Mouse (Mus musculus): ENCODE data around the gene Sik2.

Gene Sik2

GRCm38 (mm10) chr9:51008841-51009655 lies at the start of gene Sik2:
TSS of gene Sik2 (minus strand) at chr9:51009073.
- in situ Hi-C loops (cut with MboI; ENCODE audit: low pct_unique_long_range_greater_than_20kb in 1 of 2, low sequenced_read_pairs in 2 of 2, unreplicated experiment in 1 of 2), result loop anchor here in 1 of 2 experiments (10.0 kb wide), 1 partner anchor 154 kb away; no protein-coding TSS in a partner anchor

GRCm38 (mm10) chr9:51056360-51057324 lies 47.8 kb upstream of the Sik2 start:
- in situ Hi-C loops (cut with MboI; ENCODE audit: low pct_unique_long_range_greater_than_20kb in 1 of 2, low sequenced_read_pairs in 2 of 2, unreplicated experiment in 1 of 2), result no loop called here

- in situ Hi-C loops (cut with MboI; ENCODE audit: low pct_unique_long_range_greater_than_20kb in 1 of 2, low sequenced_read_pairs in 2 of 2, unreplicated experiment in 1 of 2), result no loop called here
Observed at GRCm38 (mm10) chr9:51052180-51052579, 43.3 kb upstream of the Sik2 start.

DNA sequence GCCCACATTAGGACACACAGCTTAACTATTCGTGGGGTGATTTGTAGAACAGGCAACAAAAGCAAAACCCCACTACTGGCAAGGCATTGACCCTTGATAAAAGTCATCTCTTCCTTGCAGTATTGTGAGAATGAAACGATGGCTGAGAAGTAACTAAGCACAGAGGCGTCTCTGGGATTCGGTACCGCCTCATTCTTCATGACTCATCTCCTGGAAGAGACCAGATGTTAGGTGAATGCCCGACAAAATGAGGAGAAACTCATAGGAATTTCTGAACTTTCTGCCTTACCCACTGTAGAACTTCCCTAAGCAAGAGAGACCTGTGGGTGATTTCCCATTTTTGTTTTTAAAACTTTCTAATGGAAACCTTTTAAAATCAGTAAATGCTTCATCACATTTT lies 33.3 kb upstream of the Sik2 start:
- in situ Hi-C loops (cut with MboI; ENCODE audit: low pct_unique_long_range_greater_than_20kb in 1 of 2, low sequenced_read_pairs in 2 of 2, unreplicated experiment in 1 of 2), result no loop called here

GRCm38 (mm10) chr9:51041491-51041980 lies 32.7 kb upstream of the Sik2 start:
- in situ Hi-C loops (cut with MboI; ENCODE audit: low pct_unique_long_range_greater_than_20kb in 1 of 2, low sequenced_read_pairs in 2 of 2, unreplicated experiment in 1 of 2), result no loop called here

GRCm38 (mm10) chr9:51032785-51033529 lies 24.1 kb upstream of the Sik2 start:
- in situ Hi-C loops (cut with MboI; ENCODE audit: low pct_unique_long_range_greater_than_20kb in 1 of 2, low sequenced_read_pairs in 2 of 2, unreplicated experiment in 1 of 2), result no loop called here

- in situ Hi-C loops (cut with MboI; ENCODE audit: low pct_unique_long_range_greater_than_20kb in 1 of 2, low sequenced_read_pairs in 2 of 2, unreplicated experiment in 1 of 2), result no loop called here
Observed at GRCm38 (mm10) chr9:51032291-51032690, 23.4 kb upstream of the Sik2 start.

DNA sequence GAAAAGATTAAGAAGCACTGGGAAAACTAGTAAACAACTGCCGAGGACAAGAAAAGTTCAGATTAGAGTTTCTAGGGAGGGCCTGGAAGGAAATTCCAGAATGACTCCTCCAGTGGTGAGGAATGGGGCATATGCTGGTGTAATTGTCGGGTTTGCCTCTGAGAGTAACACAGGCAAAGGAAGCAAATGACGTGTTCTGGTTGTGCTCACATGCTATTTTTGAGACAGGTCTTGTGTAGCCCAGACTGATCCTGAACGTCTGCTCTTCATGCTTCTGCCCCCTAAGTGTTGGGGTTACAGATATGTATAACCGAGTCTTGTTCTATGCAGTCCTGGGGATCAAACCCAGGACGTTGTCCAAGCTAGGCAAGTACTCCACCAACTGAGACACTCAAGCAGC lies 22.7 kb upstream of the Sik2 start:
- in situ Hi-C loops (cut with MboI; ENCODE audit: low pct_unique_long_range_greater_than_20kb in 1 of 2, low sequenced_read_pairs in 2 of 2, unreplicated experiment in 1 of 2), result no loop called here

GRCm38 (mm10) chr9:51030147-51030546 lies 21.3 kb upstream of the Sik2 start:
- in situ Hi-C loops (cut with MboI; ENCODE audit: low pct_unique_long_range_greater_than_20kb in 1 of 2, low sequenced_read_pairs in 2 of 2, unreplicated experiment in 1 of 2), result no loop called here

DNA sequence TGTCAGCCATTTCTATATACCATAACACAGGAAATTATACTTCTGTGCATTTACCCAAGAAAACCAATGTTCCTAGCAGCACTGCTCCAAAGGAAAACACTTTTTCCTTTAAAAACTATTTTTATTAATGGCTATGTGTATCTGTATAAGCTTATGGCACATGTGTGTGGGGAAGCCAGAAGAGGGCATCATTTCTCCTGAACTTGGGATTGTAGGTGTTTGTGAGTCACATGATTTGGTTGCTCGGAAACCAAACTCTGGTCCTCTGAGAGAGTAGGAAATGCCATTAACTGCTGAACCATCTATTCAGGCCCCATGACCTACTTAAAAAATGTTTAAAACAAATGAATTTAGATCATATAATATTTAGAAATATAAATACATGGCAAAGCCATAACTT lies 18.1 kb upstream of the Sik2 start:
- in situ Hi-C loops (cut with MboI; ENCODE audit: low pct_unique_long_range_greater_than_20kb in 1 of 2, low sequenced_read_pairs in 2 of 2, unreplicated experiment in 1 of 2), result no loop called here

DNA sequence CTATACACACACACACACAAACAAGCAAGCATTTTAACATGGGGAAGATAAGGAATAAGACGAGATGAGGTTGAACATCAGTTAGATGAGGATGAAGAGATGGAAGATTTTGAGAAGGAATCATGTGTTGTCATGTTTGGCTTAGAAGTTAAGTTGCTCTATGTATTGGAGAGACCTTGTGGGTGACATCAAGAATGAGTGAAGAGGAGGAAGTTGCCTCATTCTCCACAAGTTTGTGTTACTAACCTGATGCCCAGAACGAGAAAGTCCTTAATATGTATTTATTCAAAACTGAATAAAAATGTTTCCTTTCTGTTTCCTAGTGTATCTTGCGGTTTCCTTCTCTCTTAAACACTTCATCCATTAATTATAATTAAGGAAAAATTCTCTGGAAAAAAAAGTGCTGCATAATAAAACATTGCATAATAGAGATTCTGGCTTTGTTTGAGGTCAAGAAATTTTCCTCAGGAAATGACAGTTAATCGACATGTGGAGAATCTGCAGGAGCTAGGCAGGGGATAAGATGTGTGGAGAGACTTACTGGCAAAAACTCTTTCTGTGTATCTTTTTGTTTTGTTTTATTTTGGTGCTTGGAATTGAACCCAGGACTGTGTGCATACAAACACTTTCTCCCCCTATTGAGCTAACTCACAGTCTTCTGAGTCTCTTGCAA lies 12.4 kb upstream of the Sik2 start:
- in situ Hi-C loops (cut with MboI; ENCODE audit: low pct_unique_long_range_greater_than_20kb in 1 of 2, low sequenced_read_pairs in 2 of 2, unreplicated experiment in 1 of 2), result no loop called here

- in situ Hi-C loops (cut with MboI; ENCODE audit: low pct_unique_long_range_greater_than_20kb in 1 of 2, low sequenced_read_pairs in 2 of 2, unreplicated experiment in 1 of 2), result no loop called here
Observed at GRCm38 (mm10) chr9:51020351-51020750, 11.5 kb upstream of the Sik2 start.

DNA sequence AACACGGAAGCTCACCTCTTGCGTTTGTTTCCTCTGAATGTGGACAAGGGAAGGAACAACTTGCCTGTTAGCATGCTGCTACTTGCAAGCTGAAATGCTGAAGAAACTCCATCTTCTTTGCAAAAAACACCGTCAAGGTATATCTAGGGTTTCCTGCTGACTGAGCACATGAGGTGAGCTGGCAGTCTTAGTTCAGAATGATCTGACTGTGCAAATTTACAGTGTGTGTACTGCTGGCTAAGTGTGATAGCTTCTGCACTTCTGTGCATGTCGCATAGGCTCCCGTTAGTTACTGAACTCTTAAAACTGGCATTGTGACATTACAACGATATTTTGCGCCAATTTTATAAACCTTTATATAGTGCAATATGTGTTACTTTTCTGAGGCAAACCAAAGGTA lies 10.8 kb upstream of the Sik2 start:
- in situ Hi-C loops (cut with MboI; ENCODE audit: low pct_unique_long_range_greater_than_20kb in 1 of 2, low sequenced_read_pairs in 2 of 2, unreplicated experiment in 1 of 2), result no loop called here

GRCm38 (mm10) chr9:51015732-51016131 lies 6.9 kb upstream of the Sik2 start:
- in situ Hi-C loops (cut with MboI; ENCODE audit: low pct_unique_long_range_greater_than_20kb in 1 of 2, low sequenced_read_pairs in 2 of 2, unreplicated experiment in 1 of 2), result no loop called here

DNA sequence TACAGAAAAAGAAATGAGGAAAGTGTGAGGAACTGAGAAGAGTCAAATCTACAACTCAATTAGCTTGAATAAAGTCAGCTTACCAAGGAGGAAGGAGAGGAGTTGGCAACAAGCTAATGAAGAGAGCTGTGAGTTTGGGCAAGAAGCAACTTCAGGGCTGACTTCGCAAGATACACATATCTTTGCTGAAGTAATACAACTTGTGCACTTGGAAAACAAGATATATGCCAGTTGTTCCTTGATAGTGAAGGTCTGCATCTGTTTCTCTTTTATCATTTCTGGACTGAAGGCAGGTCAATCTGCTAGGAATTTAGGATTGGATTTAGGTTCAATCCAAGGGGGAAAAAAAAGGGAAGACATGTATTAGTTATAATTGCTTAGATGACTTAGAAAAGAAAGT lies 4.8 kb upstream of the Sik2 start:
- in situ Hi-C loops (cut with MboI; ENCODE audit: low pct_unique_long_range_greater_than_20kb in 1 of 2, low sequenced_read_pairs in 2 of 2, unreplicated experiment in 1 of 2), result loop anchor here in 1 of 2 experiments (5.0 kb wide), 1 partner anchor 151 kb away; no protein-coding TSS in a partner anchor

DNA sequence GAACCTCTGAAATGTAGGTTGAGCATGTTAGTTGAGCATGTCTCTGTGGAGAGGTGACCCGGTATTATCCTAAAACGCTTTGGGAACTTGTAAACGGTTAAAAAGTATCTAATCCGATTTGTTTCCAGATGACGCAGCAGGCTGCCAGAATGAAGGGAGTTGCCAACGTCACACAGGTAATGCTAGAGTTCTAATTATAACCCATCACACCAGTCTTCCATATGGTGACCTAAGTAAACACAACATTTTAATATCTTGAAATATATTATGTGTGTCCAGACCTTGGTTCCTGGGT lies 730 bp upstream of the Sik2 start:
- in situ Hi-C loops (cut with MboI; ENCODE audit: low pct_unique_long_range_greater_than_20kb in 1 of 2, low sequenced_read_pairs in 2 of 2, unreplicated experiment in 1 of 2), result loop anchor here in 1 of 2 experiments (10.0 kb wide), 1 partner anchor 155 kb away; no protein-coding TSS in a partner anchor

GRCm38 (mm10) chr9:51008068-51008840 lies 619 bp downstream of the Sik2 start:
- in situ Hi-C loops (cut with MboI; ENCODE audit: low pct_unique_long_range_greater_than_20kb in 1 of 2, low sequenced_read_pairs in 2 of 2, unreplicated experiment in 1 of 2), result loop anchor here in 1 of 2 experiments (10.0 kb wide), 1 partner anchor 153 kb away; no protein-coding TSS in a partner anchor

Measured in mouse embryonic stem cell (cell line).